8 mouse cellular contexts compared by ENCODE assay signal in genomic region chr9:109932361-109932755, GRCm38 (mm10). TPM values are rescaled to one million over a fixed set of nuclear protein-coding genes. Genes with fewer than 3 reads are reported as not detected.
DNase-seq lines count a peak whose midpoint lies in the region; ATAC-seq and TF ChIP-seq lines count a peak whose summit lies in the region.

No protein-coding gene starts in this region.

- H3K36me3 ChIP-seq in E14TG2a.4 (ENCODE audit: insufficient read depth, low read length), result no peaks in the 10 kb centered on the region
- H3K36me3 ChIP-seq in embryonic facial prominence, embryonic 13.5 days, result no peaks in the 10 kb centered on the region
- no peaks in the 10 kb centered on the region for H3K36me3 ChIP-seq in heart, postnatal 0 days (replicated peaks; ENCODE audit: control insufficient read depth, insufficient read depth, low read length)
- H3K36me3 ChIP-seq in limb, embryonic 10.5 days, result no peaks in the 10 kb centered on the region

- WGBS in embryonic facial prominence, embryonic 13.5 days, result under 1% methylated on average over 20 of the region's 20 CpGs
- 0% methylated on average over 20 of the region's 20 CpGs for WGBS in heart, postnatal 0 days
- 1% methylated on average over 20 of the region's 20 CpGs for WGBS in limb, embryonic 10.5 days

- peak overlapping the region; percentile 95 for H3K27ac ChIP-seq in embryonic facial prominence, embryonic 13.5 days
- H3K27ac ChIP-seq in heart, postnatal 0 days (ENCODE audit: low read depth), result peak overlapping the region; percentile 97
- peak overlapping the region; percentile 92 for H3K27ac ChIP-seq in limb, embryonic 10.5 days

- no peak for TF ChIP-seq CTCF in E14TG2a.4 (conservative IDR thresholded peaks at IDR 0.05; ENCODE audit: low read length)
- no peak for TF ChIP-seq CTCF in heart, postnatal 0 days (IDR thresholded peaks at IDR 0.05; ENCODE audit: low read depth)

- peak; percentile 97 for DNase-seq in heart, adult 11 months
- no peak for DNase-seq in heart, postnatal 25 days (ENCODE audit: low spot score)
- peak; percentile 71 for DNase-seq in heart, postnatal 0 days (ENCODE audit: low spot score)
- no peak for DNase-seq in limb, embryonic 10.5 days (ENCODE audit: low spot score)
- peak; percentile 53 for DNase-seq in mesoderm, embryonic 11.5 days (ENCODE audit: low read depth, low spot score)

- ATAC-seq in embryonic facial prominence, embryonic 13.5 days (ENCODE audit: insufficient number of reproducible peaks, insufficient read depth, low FRiP score, low TSS enrichment, low read depth), result no peak
- peak; percentile 11; the same call in 1 of the 2 replicates for ATAC-seq in heart, postnatal 0 days (ENCODE audit: insufficient read depth, low read depth)
- no peak for ATAC-seq in cerebellum, adult (ENCODE audit: insufficient number of reproducible peaks, low FRiP score, low TSS enrichment)

- H3K9me3 ChIP-seq in E14TG2a.4 (ENCODE audit: low read length), result no peaks in the 10 kb centered on the region
- no peaks in the 10 kb centered on the region for H3K9me3 ChIP-seq in embryonic facial prominence, embryonic 13.5 days
- H3K9me3 ChIP-seq in heart, postnatal 0 days (replicated peaks; ENCODE audit: control insufficient read depth, low read length), result no peaks in the 10 kb centered on the region
- H3K9me3 ChIP-seq in limb, embryonic 10.5 days (replicated peaks), result no peaks in the 10 kb centered on the region

- H3K4me1 ChIP-seq in E14TG2a.4 (replicated peaks; ENCODE audit: low read depth, low read length), result peaks cover 46% of the 10 kb centered on the region
- peaks cover 9% of the 10 kb centered on the region for H3K4me1 ChIP-seq in embryonic facial prominence, embryonic 13.5 days
- H3K4me1 ChIP-seq in heart, postnatal 0 days (ENCODE audit: control insufficient read depth, insufficient read depth), result peaks cover 20% of the 10 kb centered on the region; the same call in 1 of the 2 replicates
- H3K4me1 ChIP-seq in limb, embryonic 10.5 days, result peaks cover 16% of the 10 kb centered on the region

- intact Hi-C loops in heart, postnatal 25 days (cut with DNase I), result loop anchor here (1.0 to 5.0 kb wide), 3 partner anchors 37 to 140 kb away; no protein-coding TSS in a partner anchor

- peak overlapping the region; percentile 91 for H3K4me3 ChIP-seq in E14TG2a.4 (replicated peaks; ENCODE audit: low read length)
- peak overlapping the region; percentile 81 for H3K4me3 ChIP-seq in embryonic facial prominence, embryonic 13.5 days
- peak overlapping the region; percentile 92 for H3K4me3 ChIP-seq in heart, postnatal 0 days (ENCODE audit: low read depth, low read length)
- peak overlapping the region; percentile 90 for H3K4me3 ChIP-seq in limb, embryonic 10.5 days

- H3K9ac ChIP-seq in embryonic facial prominence, embryonic 13.5 days, result peak overlapping the region; percentile 85
- H3K9ac ChIP-seq in heart, postnatal 0 days (replicated peaks; ENCODE audit: low read depth, low read length), result peak overlapping the region; percentile 94

- no peak for TF ChIP-seq EP300 in heart, postnatal 0 days (IDR thresholded peaks at IDR 0.05; ENCODE audit: low read depth)

- no peaks in the 10 kb centered on the region for H3K27me3 ChIP-seq in E14TG2a.4 (ENCODE audit: insufficient read depth, low read length)
- no peaks in the 10 kb centered on the region for H3K27me3 ChIP-seq in embryonic facial prominence, embryonic 13.5 days
- no peaks in the 10 kb centered on the region for H3K27me3 ChIP-seq in heart, postnatal 0 days (ENCODE audit: control insufficient read depth, insufficient read depth, low read length)
- no peaks in the 10 kb centered on the region for H3K27me3 ChIP-seq in limb, embryonic 10.5 days (ENCODE audit: low read depth, poor library complexity, severe bottlenecking)

- H3K4me2 ChIP-seq in embryonic facial prominence, embryonic 13.5 days, result peak overlapping the region; percentile 76
- H3K4me2 ChIP-seq in heart, postnatal 0 days (ENCODE audit: low read depth, low read length), result peak overlapping the region; percentile 67

RNA-seq across cellular contexts. Expression of gene Map4, which starts 1.1 kb away (rescaled TPM):
- total RNA-seq in heart, postnatal 25 days (2021), result 100 to 1,000 TPM; 283 TPM
- polyA plus RNA-seq in embryonic facial prominence, embryonic 13.5 days (2015; fragmentation: Nextera tagmentation; extraction: Ambion mirVana), result 58.0 and 61.0 TPM in 2 replicates
- 145 and 172 TPM in 2 replicates for total RNA-seq in heart, postnatal 0 days (2014; rRNA removed; ENCODE audit: low replicate concordance)
- polyA plus RNA-seq in heart, postnatal 0 days (2015; fragmentation: Nextera tagmentation; extraction: Ambion mirVana), result 50.6 and 54.2 TPM in 2 replicates
- 37.3 and 43.9 TPM in 2 replicates for polyA plus RNA-seq in limb, embryonic 10.5 days (2016; fragmentation: Nextera tagmentation; extraction: Ambion mirVana)

RNA-seq across cellular contexts. Expression of gene Cdc25a, which starts 57.0 kb away (rescaled TPM):
- 1 to 10 TPM; 5.1 to 6.1 TPM for total RNA-seq in heart, postnatal 25 days (2021)
- 33.2 and 35.1 TPM in 2 replicates for polyA plus RNA-seq in embryonic facial prominence, embryonic 13.5 days (2015; fragmentation: Nextera tagmentation; extraction: Ambion mirVana)
- total RNA-seq in heart, postnatal 0 days (2014; rRNA removed; ENCODE audit: low replicate concordance), result 7.7 and 14.3 TPM in 2 replicates
- polyA plus RNA-seq in heart, postnatal 0 days (2015; fragmentation: Nextera tagmentation; extraction: Ambion mirVana), result 7.0 TPM in 2 replicates
- polyA plus RNA-seq in limb, embryonic 10.5 days (2016; fragmentation: Nextera tagmentation; extraction: Ambion mirVana), result 54.4 and 55.6 TPM in 2 replicates

Comparison
In these comparisons a context has a peak if more than half of its experiments do, and no peak if none do; other contexts are left out.
1. DNase-seq: peak in heart, adult 11 months (single experiment), heart, postnatal 0 days (single experiment) and mesoderm, embryonic 11.5 days (single experiment); none in heart, postnatal 25 days (single experiment) and limb, embryonic 10.5 days (single experiment).
2. Peak in every context shown above with its lines, with median percentiles within 50 percentile points of each other: H3K4me3 ChIP-seq and H3K27ac ChIP-seq.